Mouse (Mus musculus): Measurements from ENCODE around the gene Abcb9.

DNA sequence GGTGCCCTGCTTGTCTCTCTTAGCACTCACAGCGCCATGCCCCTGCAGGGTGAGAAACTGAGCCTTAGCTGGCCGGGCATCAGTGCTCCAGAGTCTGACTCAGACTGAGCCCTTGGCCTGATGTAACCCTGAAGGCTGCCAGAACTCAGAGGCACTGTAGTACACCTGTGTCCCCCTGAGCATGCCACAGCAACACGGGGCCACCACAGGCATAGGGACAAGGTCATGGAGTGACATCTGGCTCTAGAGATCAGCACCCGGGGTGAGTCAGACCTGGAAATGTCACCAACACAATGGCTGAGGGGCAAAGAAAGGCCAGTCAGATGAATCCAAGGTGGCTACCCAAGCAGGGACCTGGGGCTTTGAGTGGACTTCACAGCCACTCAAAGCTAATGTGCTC, 8.7 kb downstream of the Abcb9 start:
- no peak for TF ChIP-seq ZNF384 (IDR thresholded peaks at IDR 0.05; ENCODE audit: low read depth, low read length)
- TF ChIP-seq MAFK (IDR thresholded peaks at IDR 0.05; ENCODE audit: insufficient read depth, low read depth, low read length), result no peak
- no peak for TF ChIP-seq HCFC1 (IDR thresholded peaks at IDR 0.05; ENCODE audit: borderline replicate concordance, insufficient read depth, low read length)
- TF ChIP-seq CHD2 (IDR thresholded peaks at IDR 0.05; ENCODE audit: low read depth, low read length), result no peak
- TF ChIP-seq ZC3H11A (IDR thresholded peaks at IDR 0.05; ENCODE audit: borderline replicate concordance, low read depth, low read length), result no peak
